Mouse (Mus musculus) testis, adult 2 months (tissue): ENCODE results near the gene Hspa1l. TPM values are rescaled to one million over a fixed set of nuclear protein-coding genes. Genes with fewer than 3 reads are reported as not detected.

Experiments used
- H3K27ac ChIP-seq: fragments of 200-500 bp; 2 replicates; pipeline ENCODE4 v1.5.1; 2012; ENCODE audit warnings: low read depth, low read length; ENCODE audit not compliant: control insufficient read depth, insufficient read depth
- H3K27me3 ChIP-seq: fragments of 200-500 bp; 2 replicates; pipeline ENCODE4 v1.6.1; 2012; ENCODE audit warnings: mild to moderate bottlenecking, low read length, moderate library complexity; ENCODE audit not compliant: control insufficient read depth, insufficient read depth
- H3K36me3 ChIP-seq: fragments of 200-500 bp; 2 replicates; pipeline ENCODE4 v1.6.1; 2012; ENCODE audit warnings: mild to moderate bottlenecking, low read length; ENCODE audit not compliant: control insufficient read depth, insufficient read depth
- H3K4me1 ChIP-seq: fragments of 200-500 bp; 2 replicates; pipeline ENCODE4 v1.6.1; 2012; ENCODE audit warnings: low read length; ENCODE audit not compliant: control insufficient read depth, insufficient read depth
- H3K4me3 ChIP-seq: fragments of 200-500 bp; 2 replicates; pipeline ENCODE4 v1.5.1; 2012; ENCODE audit warnings: low read depth, mild to moderate bottlenecking, low read length, moderate library complexity, mixed read lengths; ENCODE audit not compliant: control insufficient read depth
- CTCF ChIP-seq: fragments of 200-500 bp; IDR thresholded peaks from 2 replicates; pipeline ENCODE4 v1.5.1; 2012; ENCODE audit warnings: low read depth, mild to moderate bottlenecking, inconsistent platforms, low read length, moderate library complexity; ENCODE audit not compliant: control insufficient read depth, insufficient read depth, insufficient replicate concordance
- POLR2A ChIP-seq: fragments of 200-500 bp; IDR thresholded peaks from 2 replicates; pipeline ENCODE4 v1.6.1; 2012; ENCODE audit warnings: low read depth, mild to moderate bottlenecking, inconsistent platforms, low read length, moderate library complexity; ENCODE audit not compliant: control insufficient read depth
- polyA plus RNA-seq: library from polyadenylated mRNA; depleted of rRNA; stranded (reverse); fragments of >200 nt; gene quantifications from 2 replicates; pipeline ENCODE4 v1.2.3, GENCODE M21; 2012; rRNA removed

The Hspa1l gene
- polyA plus RNA-seq, 1 experiment, result 718 TPM

- Histone ChIP-seq H3K27me3 (no peaks in the 10 kb centered on the region), H3K36me3 (no peaks in the 10 kb centered on the region), H3K4me1 (peaks cover 2% of the 10 kb centered on the region; the same call in 1 of the 2 replicates), H3K27ac (no peak overlapping the region), H3K4me3 (no peak overlapping the region)
- no peak for TF ChIP-seq CTCF
- no peak for TF ChIP-seq POLR2A
These were observed 55.8 kb downstream of the Hspa1l start for GRCm38 (mm10) chr17:35028315-35028714.

Other genes starting within 250 kb of the Hspa1l start
- 15.0 and 17.6 TPM in 2 replicates for gene C4b, start 228.8 kb upstream of the Hspa1l start, polyA plus RNA-seq
- 1.1 and 1.4 TPM in 2 replicates for gene Cyp21a1, start 168.1 kb upstream of the Hspa1l start, polyA plus RNA-seq
- 41.3 and 46.3 TPM in 2 replicates for gene Stk19, start 135.8 kb upstream of the Hspa1l start, polyA plus RNA-seq
- gene Dxo, start 135.7 kb upstream of the Hspa1l start, polyA plus RNA-seq, result 51.3 and 61.0 TPM in 2 replicates
- gene Skiv2l, start 122.5 kb upstream of the Hspa1l start, polyA plus RNA-seq, result 137 and 142 TPM in 2 replicates
- 173 and 180 TPM in 2 replicates for gene Nelfe, start 122.3 kb upstream of the Hspa1l start, polyA plus RNA-seq
- 1.1 and 1.2 TPM in 2 replicates for gene Cfb, start 110.2 kb upstream of the Hspa1l start, polyA plus RNA-seq
- 4.0 and 4.7 TPM in 2 replicates for gene Zbtb12, start 93.2 kb upstream of the Hspa1l start, polyA plus RNA-seq
- gene Gm20547, start 90.7 kb upstream of the Hspa1l start, polyA plus RNA-seq, result not detected in 2 replicates
- gene C2, start 74.4 kb upstream of the Hspa1l start, polyA plus RNA-seq, result 14.8 and 15.3 TPM in 2 replicates
- gene Ehmt2, start 74.2 kb upstream of the Hspa1l start, polyA plus RNA-seq, result 344 and 384 TPM in 2 replicates
- 0.52 and 2.2 TPM in 2 replicates for gene Slc44a4, start 58.2 kb upstream of the Hspa1l start, polyA plus RNA-seq
- 4.1 and 7.9 TPM in 2 replicates for gene Neu1, start 41.5 kb upstream of the Hspa1l start, polyA plus RNA-seq
- gene Hspa1b, start 13.5 kb upstream of the Hspa1l start, polyA plus RNA-seq, result 2.6 and 5.2 TPM in 2 replicates
- gene Gm20481, start 2.8 kb upstream of the Hspa1l start, polyA plus RNA-seq, result not detected in 2 replicates
- gene Hspa1a, start 547 bp upstream of the Hspa1l start, polyA plus RNA-seq, result 4.4 and 5.5 TPM in 2 replicates
- gene Lsm2, start 9.2 kb downstream of the Hspa1l start, polyA plus RNA-seq, result 480 and 579 TPM in 2 replicates
- 261 and 309 TPM in 2 replicates for gene Vars, start 28.3 kb downstream of the Hspa1l start, polyA plus RNA-seq
- 0.65 and 0.84 TPM in 2 replicates for gene Vwa7, start 43.9 kb downstream of the Hspa1l start, polyA plus RNA-seq
- gene Sapcd1, start 55.3 kb downstream of the Hspa1l start, polyA plus RNA-seq, result 3.5 and 3.8 TPM in 2 replicates
- 19.3 and 20.4 TPM in 2 replicates for gene Msh5, start 74.0 kb downstream of the Hspa1l start, polyA plus RNA-seq
- 24.1 and 24.8 TPM in 2 replicates for gene Clic1, start 77.3 kb downstream of the Hspa1l start, polyA plus RNA-seq
- 11.1 and 14.4 TPM in 2 replicates for gene Ddah2, start 86.3 kb downstream of the Hspa1l start, polyA plus RNA-seq
- gene Ly6g6c, start 92.7 kb downstream of the Hspa1l start, polyA plus RNA-seq, result 117 and 146 TPM in 2 replicates
- 3.4 and 3.7 TPM in 2 replicates for gene Mpig6b, start 93.5 kb downstream of the Hspa1l start, polyA plus RNA-seq
- 0.78 and 0.95 TPM in 2 replicates for gene Ly6g6e, start 104.2 kb downstream of the Hspa1l start, polyA plus RNA-seq
- gene Ly6g6d, start 105.4 kb downstream of the Hspa1l start, polyA plus RNA-seq, result 0.85 and 0.99 TPM in 2 replicates
- 1.1 and 1.2 TPM in 2 replicates for gene Ly6g6f, start 112.9 kb downstream of the Hspa1l start, polyA plus RNA-seq
- 121 and 141 TPM in 2 replicates for gene Abhd16a, start 116.6 kb downstream of the Hspa1l start, polyA plus RNA-seq
- gene Ly6g5c, start 135.6 kb downstream of the Hspa1l start, polyA plus RNA-seq, result 0.54 TPM in 1 of 2 replicates, not detected in the other
- 2.9 and 3.1 TPM in 2 replicates for gene Ly6g5b, start 142.7 kb downstream of the Hspa1l start, polyA plus RNA-seq
- gene Gpank1, start 148.8 kb downstream of the Hspa1l start, polyA plus RNA-seq, result 70.0 and 73.6 TPM in 2 replicates
- 3,095 and 3,228 TPM in 2 replicates for gene Csnk2b, start 149.3 kb downstream of the Hspa1l start, polyA plus RNA-seq
- gene D17H6S53E, start 153.7 kb downstream of the Hspa1l start, polyA plus RNA-seq, result 0.91 and 2.5 TPM in 2 replicates
- gene Apom, start 159.3 kb downstream of the Hspa1l start, polyA plus RNA-seq, result 0.41 and 0.48 TPM in 2 replicates
- gene Bag6, start 162.5 kb downstream of the Hspa1l start, polyA plus RNA-seq, result 709 and 791 TPM in 2 replicates
- 515 and 563 TPM in 2 replicates for gene Prrc2a, start 192.2 kb downstream of the Hspa1l start, polyA plus RNA-seq
- gene Aif1, start 203.4 kb downstream of the Hspa1l start, polyA plus RNA-seq, result 435 and 444 TPM in 2 replicates
- gene Lst1, start 215.7 kb downstream of the Hspa1l start, polyA plus RNA-seq, result 0.65 and 1.3 TPM in 2 replicates
- gene Ltb, start 221.7 kb downstream of the Hspa1l start, polyA plus RNA-seq, result 0.86 and 0.87 TPM in 2 replicates
- 0.07 TPM in 1 of 2 replicates, not detected in the other for gene Tnf, start 229.3 kb downstream of the Hspa1l start, polyA plus RNA-seq
- gene Lta, start 232.6 kb downstream of the Hspa1l start, polyA plus RNA-seq, result 0.07 TPM in 1 of 2 replicates, not detected in the other
- gene Gm16181, start 248.1 kb downstream of the Hspa1l start, polyA plus RNA-seq, result not detected in 2 replicates